Mouse (Mus musculus) G1E-ER4 (cell line): ENCODE data around the gene Ablim1. TPM values are rescaled to one million over a fixed set of nuclear protein-coding genes. Genes with fewer than 3 reads are reported as not detected.

ENCODE experiments used
- GATA1 ChIP-seq: IDR thresholded peaks from one replicate; pipeline ENCODE4 v1.8.0; 2012; ENCODE audit warnings: low read length, inconsistent platforms
- polyA plus RNA-seq: library from polyadenylated mRNA; stranded (reverse); fragments of >175 nt; gene quantifications from 2 replicates; pipeline ENCODE4 v1.2.3, GENCODE M21; 2012

The Ablim1 gene
- polyA plus RNA-seq, 1 experiment = 0.05 TPM

GRCm38 (mm10) chr19:57283310-57283709, 31.4 kb downstream of the Ablim1 start:
- no peak for TF ChIP-seq GATA1

DNA sequence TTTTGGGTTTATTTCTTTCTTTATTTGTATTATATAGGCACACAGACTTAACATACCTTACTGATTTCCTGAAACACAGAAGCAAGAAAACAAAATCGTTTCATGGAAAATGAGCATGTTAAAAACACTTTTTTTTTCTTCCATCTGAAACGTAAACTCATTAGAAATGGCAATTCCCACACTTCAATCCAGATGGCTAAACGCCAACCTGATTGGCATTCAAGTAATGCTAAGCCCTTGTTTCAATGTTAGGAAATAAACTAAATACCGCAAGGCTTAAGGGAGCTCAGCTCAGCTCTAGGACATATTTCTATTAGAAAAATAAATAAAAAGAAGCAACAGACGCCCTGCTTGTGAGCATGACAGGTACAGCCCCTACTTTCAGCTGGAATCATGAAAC, 32.1 kb downstream of the Ablim1 start:
- no peak for TF ChIP-seq GATA1

- TF ChIP-seq GATA1 = no peak
Measured at GRCm38 (mm10) chr19:57279666-57280065, 35.1 kb downstream of the Ablim1 start.

DNA sequence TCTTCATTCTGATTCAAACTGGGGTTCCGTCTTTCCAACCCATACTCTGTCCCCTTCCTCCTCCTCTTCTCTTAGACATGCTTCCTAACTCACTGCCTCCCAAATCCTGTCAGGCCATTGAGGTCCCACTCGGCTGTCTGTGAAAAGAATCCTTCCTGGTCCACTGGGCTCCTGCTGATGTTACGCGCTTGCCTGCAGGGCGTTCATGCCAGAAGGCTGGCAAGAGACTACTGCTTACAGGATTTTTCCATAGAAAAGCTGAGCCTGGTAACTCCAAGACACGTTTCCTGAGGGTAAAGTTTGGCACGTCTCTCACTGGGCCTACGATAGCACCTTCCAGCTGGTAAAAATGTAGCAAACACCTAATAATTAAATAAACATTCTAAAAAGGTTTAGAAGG, 36.5 kb downstream of the Ablim1 start:
- no peak for TF ChIP-seq GATA1

GRCm38 (mm10) chr19:57277010-57277409, 37.7 kb downstream of the Ablim1 start:
- TF ChIP-seq GATA1 = no peak

GRCm38 (mm10) chr19:57275166-57275953, 39.4 kb downstream of the Ablim1 start:
- TF ChIP-seq GATA1 = no peak

DNA sequence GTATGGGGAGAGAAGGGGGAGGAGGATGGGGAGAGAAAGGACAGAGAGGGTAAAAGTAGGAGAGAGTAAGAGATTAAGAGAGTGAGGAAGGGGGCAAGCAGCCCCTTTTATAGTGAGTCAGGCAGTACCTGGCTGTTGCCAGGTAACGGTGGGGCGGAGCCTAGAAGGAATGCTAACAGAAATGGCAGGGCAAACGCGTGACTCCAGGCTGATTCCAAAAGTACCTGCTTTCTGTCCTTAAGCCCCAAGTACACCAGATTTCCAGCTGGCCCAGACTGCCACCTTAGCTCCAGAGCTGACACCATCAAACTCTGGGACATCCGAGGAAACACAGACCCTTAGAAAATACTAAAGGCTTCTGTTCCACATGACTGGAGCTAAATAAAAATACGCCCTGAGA, 40.0 kb downstream of the Ablim1 start:
- no peak for TF ChIP-seq GATA1

DNA sequence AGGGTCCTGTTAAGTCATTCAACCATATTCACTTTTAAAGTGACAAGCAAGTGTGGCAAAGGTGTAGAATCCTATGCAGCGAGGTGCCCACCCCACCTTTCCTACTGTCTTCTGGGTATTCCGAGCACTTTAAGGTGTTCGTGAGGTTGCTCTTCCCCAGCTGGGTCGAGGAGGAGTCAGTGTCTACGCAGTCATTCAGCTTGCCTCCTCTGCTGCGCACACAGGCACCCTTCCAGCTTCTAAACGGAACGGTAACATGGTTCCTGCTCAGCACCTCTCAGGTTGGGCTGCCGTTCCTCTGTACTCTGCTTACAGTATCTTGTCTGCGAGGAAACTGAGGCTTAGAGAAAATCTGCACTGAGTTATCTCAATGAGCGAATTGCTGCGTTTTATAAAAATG, 40.4 kb downstream of the Ablim1 start:
- TF ChIP-seq GATA1 = no peak

DNA sequence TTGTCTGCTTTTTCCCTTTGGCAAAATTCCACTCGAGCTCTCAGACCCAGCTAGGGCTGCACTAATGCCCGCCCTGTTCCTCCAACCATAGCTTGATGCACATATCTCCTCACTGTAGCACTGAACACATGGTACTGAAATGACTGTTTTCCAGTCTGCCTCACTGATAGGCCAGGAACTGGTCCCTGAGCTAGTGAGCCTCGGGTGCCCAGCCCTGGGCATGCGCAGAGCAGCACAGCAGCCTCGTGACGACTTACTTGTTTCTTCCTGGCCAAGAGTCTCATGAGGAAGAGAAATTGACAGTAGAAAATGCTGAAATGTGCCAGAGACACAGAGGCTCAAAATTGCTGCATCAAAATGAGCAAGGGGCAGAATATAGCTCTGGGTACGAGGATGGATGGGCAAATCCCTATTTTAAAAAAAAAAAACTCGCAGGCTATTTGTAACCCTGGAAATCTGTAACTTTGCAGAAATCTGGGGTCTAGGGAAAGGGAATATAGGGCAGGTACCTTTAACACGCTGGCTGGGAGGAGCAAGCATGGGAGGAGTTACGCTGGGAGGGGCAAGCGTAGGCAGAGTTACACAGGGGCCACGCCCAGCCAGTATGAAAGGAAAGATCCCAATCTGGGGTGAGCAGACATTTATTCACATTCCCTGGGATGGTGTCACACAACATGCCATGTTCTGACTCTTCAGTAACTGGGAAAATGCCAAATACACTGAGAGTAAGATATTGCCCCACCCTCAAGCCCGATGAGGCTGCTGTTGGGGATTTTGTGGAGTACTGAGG, 41.7 kb downstream of the Ablim1 start:
- no peak for TF ChIP-seq GATA1

- no peak for TF ChIP-seq GATA1
Measured at GRCm38 (mm10) chr19:57271757-57272156, 43.0 kb downstream of the Ablim1 start.

- TF ChIP-seq GATA1 = no peak
Measured at GRCm38 (mm10) chr19:57270711-57271110, 44.0 kb downstream of the Ablim1 start.

DNA sequence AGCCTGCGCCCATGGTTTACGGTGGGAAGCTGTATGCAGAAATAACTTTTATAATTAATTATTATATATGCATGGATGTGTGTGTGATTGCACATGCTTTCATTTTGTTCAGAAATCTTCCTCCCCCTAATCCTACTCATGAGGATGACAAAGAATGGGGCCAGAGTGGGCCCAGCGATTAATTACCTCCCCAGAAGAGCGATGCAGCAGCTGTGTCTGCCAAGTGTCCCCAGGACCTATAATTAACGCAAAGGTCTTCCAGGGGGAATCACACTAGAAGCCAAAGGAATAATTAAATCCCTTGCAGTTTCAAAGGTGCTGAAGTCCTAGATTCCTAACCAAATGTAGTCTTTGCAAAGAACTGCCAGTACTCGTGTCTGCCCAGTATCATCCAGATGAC, 44.9 kb downstream of the Ablim1 start:
- no peak for TF ChIP-seq GATA1

GRCm38 (mm10) chr19:57267531-57267930, 47.2 kb downstream of the Ablim1 start:
- TF ChIP-seq GATA1 = no peak

DNA sequence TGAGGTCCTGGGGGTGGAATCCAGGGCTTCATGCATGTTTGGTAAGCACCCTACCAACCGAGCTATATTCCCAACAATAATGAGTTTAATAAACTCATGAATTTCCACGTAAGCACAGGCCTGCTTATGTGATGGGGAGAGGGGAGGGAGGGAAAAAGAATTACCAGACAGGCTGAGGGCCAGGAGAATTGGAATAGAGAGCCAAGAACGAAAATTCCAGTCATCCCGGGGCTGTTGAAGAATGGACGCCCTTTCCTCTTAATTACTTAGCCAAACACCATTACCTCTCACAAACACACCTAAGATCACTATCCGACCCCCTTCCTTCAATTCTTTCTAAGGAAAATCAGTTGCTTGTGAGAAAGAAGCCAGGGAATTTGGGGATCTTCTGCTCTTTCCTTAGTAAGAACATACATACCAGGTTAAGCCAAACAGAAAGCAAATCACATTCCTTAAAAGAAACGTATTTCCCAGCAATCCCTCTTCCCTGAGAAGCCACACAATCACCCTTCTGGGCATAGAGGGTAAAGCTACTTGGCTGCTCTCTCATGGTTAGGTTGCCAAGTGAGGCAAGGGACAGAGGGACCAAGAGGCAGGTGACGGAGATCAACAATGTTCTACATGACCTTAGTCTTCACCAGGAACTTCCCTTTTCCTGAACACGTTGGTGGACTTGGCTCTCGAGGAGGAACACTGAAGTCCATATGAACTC, 48.2 kb downstream of the Ablim1 start:
- TF ChIP-seq GATA1 = no peak

GRCm38 (mm10) chr19:57264296-57264947, 50.3 kb downstream of the Ablim1 start:
- TF ChIP-seq GATA1 = no peak

DNA sequence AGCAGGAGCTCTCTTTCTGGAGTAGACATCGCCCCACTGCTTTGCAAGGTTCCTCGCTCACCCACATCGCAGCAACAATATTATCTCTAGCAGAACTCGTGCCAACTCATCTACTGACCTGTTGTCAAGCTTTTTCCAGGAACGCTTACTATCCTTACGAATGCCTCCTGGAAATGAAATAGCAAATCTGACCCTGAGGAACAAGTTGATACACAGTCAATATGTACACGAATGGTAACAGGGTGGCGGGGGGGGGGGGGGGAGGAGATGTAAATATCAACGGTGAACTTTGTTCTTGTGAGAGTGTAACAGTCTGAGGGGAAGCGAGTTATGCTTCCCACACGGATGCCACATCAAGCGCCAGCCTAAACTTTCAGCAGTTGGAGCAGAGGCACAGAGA, 56.9 kb downstream of the Ablim1 start:
- no peak for TF ChIP-seq GATA1
